Mouse (Mus musculus): Measurements from ENCODE around the gene Chmp4b. TPM values are rescaled to one million over a fixed set of nuclear protein-coding genes. Genes with fewer than 3 reads are reported as not detected.
A peak's percentile ranks its signal among the peaks of the same experiment; 100 is the strongest.

Gene Chmp4b
- polyA plus RNA-seq (2015; fragmentation: Nextera tagmentation; extraction: Ambion mirVana): 18.0 and 20.7 TPM in 2 replicates

GRCm38 (mm10) chr2:154651363-154651762 lies at the start of gene Chmp4b:
Gene Chmp4b (plus strand): TSS chr2:154651705.
- WGBS: 46% methylated on average over 8 of the region's 8 CpGs
- no peaks in the 10 kb centered on the region for H3K27me3 ChIP-seq (ENCODE audit: insufficient read depth, low read length)
- no peaks in the 10 kb centered on the region for H3K9me3 ChIP-seq (ENCODE audit: low read length)
- ATAC-seq (ENCODE audit: low FRiP score, low TSS enrichment): peak; percentile 77
- H3K27ac ChIP-seq (ENCODE audit: low read length): peak within 1 kb of the TSS; percentile 93
- H3K4me3 ChIP-seq (ENCODE audit: low read length): no peak within 1 kb of the TSS
- H3K9ac ChIP-seq (replicated peaks; ENCODE audit: low read length): no peak within 1 kb of the TSS; the same call in 1 of the 2 replicates
- no peaks in the 10 kb centered on the region for H3K36me3 ChIP-seq (ENCODE audit: insufficient read depth, low read length)
- no peak within 1 kb of the TSS; the same call in 1 of the 2 replicates for H3K4me2 ChIP-seq (replicated peaks; ENCODE audit: low read depth, low read length)
- H3K4me1 ChIP-seq (ENCODE audit: insufficient read depth, low read length): no peaks in the 10 kb centered on the region; the same call in 1 of the 2 replicates

GRCm38 (mm10) chr2:154603007-154603637 lies 48.4 kb upstream of the Chmp4b start:
- Histone ChIP-seq H3K4me1 (ENCODE audit: insufficient read depth, low read length) (peaks cover 8% of the 10 kb centered on the region; the same call in 1 of the 2 replicates), H3K27ac (ENCODE audit: low read length) (peak overlapping the region; percentile 62; the same call in 1 of the 2 replicates), H3K27me3 (ENCODE audit: insufficient read depth, low read length) (no peaks in the 10 kb centered on the region), H3K9me3 (ENCODE audit: low read length) (no peaks in the 10 kb centered on the region), H3K9ac (replicated peaks; ENCODE audit: low read length) (peak overlapping the region; percentile 85), H3K4me2 (replicated peaks; ENCODE audit: low read depth, low read length) (peak overlapping the region; percentile 72), H3K36me3 (ENCODE audit: insufficient read depth, low read length) (no peaks in the 10 kb centered on the region), H3K4me3 (ENCODE audit: low read length) (peak overlapping the region; percentile 78)
- WGBS: 14% methylated on average over 22 of the region's 22 CpGs
- 0 out of 2 replicates have a peak, but pooled peaks have one; percentile 1 for ATAC-seq (ENCODE audit: low FRiP score, low TSS enrichment)

- H3K4me3 ChIP-seq (ENCODE audit: low read length): peak within 1 kb of the TSS; percentile 78
- peaks cover 8% of the 10 kb centered on the region; the same call in 1 of the 2 replicates for H3K4me1 ChIP-seq (ENCODE audit: insufficient read depth, low read length)
- H3K9me3 ChIP-seq (ENCODE audit: low read length): no peaks in the 10 kb centered on the region
- H3K9ac ChIP-seq (replicated peaks; ENCODE audit: low read length): peak within 1 kb of the TSS; percentile 85
- under 1% methylated on average over 13 of the region's 13 CpGs for WGBS
- peak within 1 kb of the TSS; percentile 62; the same call in 1 of the 2 replicates for H3K27ac ChIP-seq (ENCODE audit: low read length)
- no peaks in the 10 kb centered on the region for H3K36me3 ChIP-seq (ENCODE audit: insufficient read depth, low read length)
- peak; percentile 100 for ATAC-seq (ENCODE audit: low FRiP score, low TSS enrichment)
- no peaks in the 10 kb centered on the region for H3K27me3 ChIP-seq (ENCODE audit: insufficient read depth, low read length)
- H3K4me2 ChIP-seq (replicated peaks; ENCODE audit: low read depth, low read length): peak within 1 kb of the TSS; percentile 72
Measured at GRCm38 (mm10) chr2:154603638-154604153, 47.8 kb upstream of the Chmp4b start, which contains the start of gene Pxmp4. Gene Pxmp4 (minus strand): TSS chr2:154603708.

GRCm38 (mm10) chr2:154604156-154604555 lies 47.3 kb upstream of the Chmp4b start:
- Histone ChIP-seq H3K4me3 (ENCODE audit: low read length) (peak overlapping the region; percentile 78), H3K27ac (ENCODE audit: low read length) (no peak overlapping the region), H3K4me2 (replicated peaks; ENCODE audit: low read depth, low read length) (peak overlapping the region; percentile 72), H3K27me3 (ENCODE audit: insufficient read depth, low read length) (no peaks in the 10 kb centered on the region), H3K36me3 (ENCODE audit: insufficient read depth, low read length) (no peaks in the 10 kb centered on the region), H3K9me3 (ENCODE audit: low read length) (no peaks in the 10 kb centered on the region), H3K4me1 (ENCODE audit: insufficient read depth, low read length) (peaks cover 8% of the 10 kb centered on the region; the same call in 1 of the 2 replicates), H3K9ac (replicated peaks; ENCODE audit: low read length) (peak overlapping the region; percentile 50; the same call in 1 of the 2 replicates)
- no peak for ATAC-seq (ENCODE audit: low FRiP score, low TSS enrichment)
- WGBS: 37% methylated on average over 7 of the region's 7 CpGs

- Histone ChIP-seq H3K4me2 (replicated peaks; ENCODE audit: low read depth, low read length) (no peak overlapping the region), H3K9ac (replicated peaks; ENCODE audit: low read length) (no peak overlapping the region), H3K4me1 (ENCODE audit: insufficient read depth, low read length) (peaks cover 8% of the 10 kb centered on the region; the same call in 1 of the 2 replicates), H3K4me3 (ENCODE audit: low read length) (no peak overlapping the region), H3K27ac (ENCODE audit: low read length) (no peak overlapping the region), H3K9me3 (ENCODE audit: low read length) (no peaks in the 10 kb centered on the region), H3K27me3 (ENCODE audit: insufficient read depth, low read length) (no peaks in the 10 kb centered on the region), H3K36me3 (ENCODE audit: insufficient read depth, low read length) (no peaks in the 10 kb centered on the region)
- ATAC-seq (ENCODE audit: low FRiP score, low TSS enrichment): no peak
- WGBS: 81% methylated on average over 1 of the region's 1 CpGs
Measured at GRCm38 (mm10) chr2:154606965-154607364, 44.5 kb upstream of the Chmp4b start.

- H3K9ac ChIP-seq (replicated peaks; ENCODE audit: low read length): no peak overlapping the region
- H3K4me3 ChIP-seq (ENCODE audit: low read length): no peak overlapping the region
- H3K27ac ChIP-seq (ENCODE audit: low read length): no peak overlapping the region
- no peak for ATAC-seq (ENCODE audit: low FRiP score, low TSS enrichment)
- H3K27me3 ChIP-seq (ENCODE audit: insufficient read depth, low read length): no peaks in the 10 kb centered on the region
- 55% methylated on average over 10 of the region's 10 CpGs for WGBS
- H3K36me3 ChIP-seq (ENCODE audit: insufficient read depth, low read length): no peaks in the 10 kb centered on the region
- peaks cover 6% of the 10 kb centered on the region for H3K4me1 ChIP-seq (ENCODE audit: insufficient read depth, low read length)
- no peak overlapping the region for H3K4me2 ChIP-seq (replicated peaks; ENCODE audit: low read depth, low read length)
- no peaks in the 10 kb centered on the region for H3K9me3 ChIP-seq (ENCODE audit: low read length)
Measured at GRCm38 (mm10) chr2:154609050-154609767, 42.3 kb upstream of the Chmp4b start.

GRCm38 (mm10) chr2:154613118-154614115 lies 38.1 kb upstream of the Chmp4b start, which contains the start of the genes Zfp341 and 4930519P11Rik:
Gene Zfp341 (plus strand): TSS chr2:154613297.
Gene 4930519P11Rik (minus strand): TSS chr2:154613437.
- peak within 1 kb of the TSS; percentile 85 for H3K9ac ChIP-seq (replicated peaks; ENCODE audit: low read length)
- H3K4me2 ChIP-seq (replicated peaks; ENCODE audit: low read depth, low read length): peak within 1 kb of the TSS; percentile 75
- no peaks in the 10 kb centered on the region for H3K27me3 ChIP-seq (ENCODE audit: insufficient read depth, low read length)
- peak within 1 kb of the TSS; percentile 97 for H3K27ac ChIP-seq (ENCODE audit: low read length)
- H3K4me3 ChIP-seq (ENCODE audit: low read length): peak within 1 kb of the TSS; percentile 61
- H3K9me3 ChIP-seq (ENCODE audit: low read length): no peaks in the 10 kb centered on the region
- ATAC-seq (ENCODE audit: low FRiP score, low TSS enrichment): peak; percentile 96
- H3K36me3 ChIP-seq (ENCODE audit: insufficient read depth, low read length): no peaks in the 10 kb centered on the region
- peaks cover 5% of the 10 kb centered on the region for H3K4me1 ChIP-seq (ENCODE audit: insufficient read depth, low read length)
- WGBS: under 1% methylated on average over 83 of the region's 98 CpGs

GRCm38 (mm10) chr2:154614841-154615576 lies 36.5 kb upstream of the Chmp4b start:
- no peaks in the 10 kb centered on the region for H3K9me3 ChIP-seq (ENCODE audit: low read length)
- peak overlapping the region; percentile 26 for H3K4me2 ChIP-seq (replicated peaks; ENCODE audit: low read depth, low read length)
- H3K9ac ChIP-seq (replicated peaks; ENCODE audit: low read length): peak overlapping the region; percentile 37; the same call in 1 of the 2 replicates
- no peaks in the 10 kb centered on the region for H3K27me3 ChIP-seq (ENCODE audit: insufficient read depth, low read length)
- no peak overlapping the region for H3K4me3 ChIP-seq (ENCODE audit: low read length)
- WGBS: 55% methylated on average over 19 of the region's 19 CpGs
- H3K27ac ChIP-seq (ENCODE audit: low read length): peak overlapping the region; percentile 36; the same call in 1 of the 2 replicates
- ATAC-seq (ENCODE audit: low FRiP score, low TSS enrichment): no peak
- H3K4me1 ChIP-seq (ENCODE audit: insufficient read depth, low read length): peaks cover 5% of the 10 kb centered on the region
- H3K36me3 ChIP-seq (ENCODE audit: insufficient read depth, low read length): no peaks in the 10 kb centered on the region
